Mouse (Mus musculus) heart, adult 11 months (tissue): ENCODE results near the gene Natd1.
A peak's percentile ranks its signal among the peaks of the same experiment; 100 is the strongest.

Source experiments
- DNase-seq: peaks from one replicate; pipeline ENCODE4 v3.0.0; 2022

Gene Natd1

GRCm38 (mm10) chr11:60914491-60914890 is at the start of gene Natd1:
Natd1 (minus strand) TSS chr11:60914750.
- DNase-seq: peak; percentile 74

DNA sequence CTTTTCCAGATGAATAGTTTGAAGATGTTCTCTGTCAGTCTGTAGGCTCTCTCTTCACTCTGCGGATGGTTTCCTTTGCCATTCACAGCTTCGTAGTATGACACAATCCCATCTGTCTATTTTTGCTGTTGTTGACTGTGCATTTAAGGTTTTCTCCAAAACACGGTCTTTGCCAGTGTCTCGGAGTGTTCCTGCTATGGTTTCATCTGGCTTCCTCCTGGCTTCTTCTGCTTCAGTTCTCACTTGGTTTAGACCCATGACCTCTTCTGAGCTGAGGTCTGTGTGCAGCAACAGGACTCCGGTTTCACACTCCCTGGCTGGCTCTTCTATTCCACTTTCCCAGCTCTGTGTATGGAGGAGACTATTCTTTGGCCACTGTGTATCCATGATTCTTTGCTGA is 48.2 kb upstream of the Natd1 start:
- no peak for DNase-seq

- no peak for DNase-seq
Observed at GRCm38 (mm10) chr11:60961176-60961575, 46.6 kb upstream of the Natd1 start.

DNA sequence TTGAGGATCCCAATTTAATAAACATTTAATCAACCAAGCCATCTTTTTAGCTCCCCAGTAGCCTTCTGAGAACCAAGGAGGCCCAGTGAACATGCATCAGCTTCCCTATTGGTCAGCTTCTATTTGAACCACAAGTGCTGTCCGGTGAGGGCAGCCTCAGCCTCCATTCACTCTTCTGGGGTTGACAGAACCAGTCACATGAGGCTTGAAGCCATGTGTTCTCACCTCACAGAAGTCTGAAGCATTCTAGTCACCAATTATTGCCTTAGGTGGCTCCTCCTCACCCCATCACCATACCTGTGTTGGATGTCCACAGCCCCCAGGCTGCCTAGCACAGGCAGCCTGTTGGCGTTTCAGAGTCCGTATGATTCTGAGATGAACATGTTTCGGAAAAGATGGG is 44.4 kb upstream of the Natd1 start:
- DNase-seq: peak; percentile 72

DNA sequence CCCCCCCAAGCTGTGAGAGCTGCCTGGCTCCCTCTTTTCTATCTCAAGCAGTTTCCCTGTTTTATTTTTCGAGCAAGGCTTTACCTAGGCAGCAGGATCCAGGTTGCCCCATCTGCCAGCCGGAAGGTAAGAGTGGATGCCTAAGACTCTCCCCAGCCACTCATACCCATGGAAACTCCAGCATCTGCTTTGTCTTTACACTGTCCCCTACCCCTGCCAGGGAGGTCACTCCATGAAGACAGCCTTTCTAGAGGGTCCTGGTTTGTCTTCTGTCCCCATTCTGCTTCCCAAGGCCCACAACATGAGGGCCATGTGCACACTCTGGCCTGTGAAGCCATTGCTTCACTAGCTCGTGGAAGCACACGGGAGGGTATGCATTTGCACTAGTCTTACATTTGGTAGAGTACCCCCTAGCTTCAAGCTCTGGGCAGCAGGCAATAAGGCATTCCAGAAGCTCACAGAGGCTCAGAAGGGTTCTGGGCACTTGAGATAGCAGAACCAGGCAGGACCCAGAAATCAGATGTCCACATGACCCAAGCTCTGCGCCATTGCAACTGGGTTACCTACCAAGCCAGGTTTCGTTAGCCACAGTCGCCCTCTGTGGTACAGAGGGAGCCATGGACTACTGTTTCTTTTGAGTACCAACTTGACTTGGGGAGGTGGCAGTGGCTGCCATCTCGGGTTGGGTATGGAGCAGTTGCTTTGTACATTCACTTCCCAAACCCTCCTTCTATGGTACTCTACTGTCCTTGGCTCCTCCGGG is 41.3 kb upstream of the Natd1 start:
- peak; percentile 87 for DNase-seq

GRCm38 (mm10) chr11:60954255-60955104 is 39.9 kb upstream of the Natd1 start:
- DNase-seq: peak; percentile 93

- peak; percentile 98 for DNase-seq
Observed at GRCm38 (mm10) chr11:60953803-60954202, 39.3 kb upstream of the Natd1 start.

DNA sequence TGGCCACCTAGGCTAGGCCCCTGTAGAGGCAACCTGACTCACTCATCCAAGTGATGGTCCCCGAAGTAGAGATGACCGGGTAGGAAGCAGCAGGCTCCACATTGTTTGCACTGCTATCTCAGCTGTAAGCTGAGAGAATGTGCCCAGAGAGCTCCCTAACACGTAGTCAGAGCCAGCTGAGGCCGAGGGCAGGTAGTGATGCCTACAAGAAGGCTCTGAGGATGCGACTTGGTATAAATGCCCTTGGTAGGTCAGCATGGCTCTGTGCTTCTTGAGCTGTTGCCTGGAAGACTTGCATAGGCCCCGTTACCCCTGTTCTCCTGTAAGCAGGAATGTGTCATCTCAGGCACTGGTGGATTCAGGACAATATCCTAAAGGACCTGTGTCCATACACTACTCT is 38.4 kb upstream of the Natd1 start:
- DNase-seq: peak; percentile 86

GRCm38 (mm10) chr11:60952362-60952761 is 37.8 kb upstream of the Natd1 start:
- peak; percentile 81 for DNase-seq

- DNase-seq: peak; percentile 85
Observed at GRCm38 (mm10) chr11:60951896-60952295, 37.3 kb upstream of the Natd1 start.

DNA sequence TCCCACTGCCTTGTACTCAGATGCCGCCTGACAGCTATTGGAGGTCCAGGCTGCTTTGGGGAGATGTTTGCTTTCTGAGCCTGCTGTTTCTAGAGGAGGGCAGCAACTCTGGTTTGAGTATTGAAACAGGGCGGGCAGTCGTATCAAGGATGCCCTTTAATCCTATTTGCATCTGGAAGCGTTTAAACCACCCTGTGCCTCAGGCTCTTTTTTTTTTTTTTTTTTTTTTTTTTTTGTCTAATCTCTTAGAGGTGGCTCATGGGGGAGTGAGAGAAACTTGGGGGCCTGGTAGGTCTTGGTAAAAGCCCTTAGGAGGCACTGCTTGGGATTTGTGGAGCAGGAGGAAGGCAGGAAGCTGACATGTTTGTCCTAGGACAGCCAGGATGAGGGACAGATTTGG is 30.5 kb upstream of the Natd1 start:
- DNase-seq: no peak

GRCm38 (mm10) chr11:60942263-60943015 is 27.9 kb upstream of the Natd1 start:
- no peak for DNase-seq

DNA sequence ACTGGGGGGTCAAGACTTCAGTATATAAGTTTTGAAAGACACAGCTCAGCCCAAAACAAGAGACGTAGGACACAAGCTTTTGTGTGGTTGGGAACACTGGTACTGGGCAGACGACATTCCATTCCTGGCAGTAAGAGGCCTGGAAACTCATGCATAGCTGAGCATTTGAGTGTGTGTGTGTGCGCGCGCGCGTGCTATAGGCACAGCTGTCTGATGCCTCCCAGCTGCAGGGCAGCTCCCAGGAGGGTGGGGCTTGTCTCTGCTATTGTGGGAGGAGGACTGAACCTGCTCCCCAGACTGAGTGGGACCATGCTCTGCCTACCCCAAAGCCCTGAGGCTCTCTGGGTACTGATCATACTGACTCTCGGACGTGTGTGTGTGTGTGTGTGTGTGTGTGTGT is 26.8 kb upstream of the Natd1 start:
- DNase-seq: no peak

- DNase-seq: no peak
Observed at GRCm38 (mm10) chr11:60940501-60940900, 26.0 kb upstream of the Natd1 start.

GRCm38 (mm10) chr11:60939487-60939886 is 24.9 kb upstream of the Natd1 start:
- peak; percentile 98 for DNase-seq

GRCm38 (mm10) chr11:60937611-60938010 is 23.1 kb upstream of the Natd1 start:
- no peak for DNase-seq

DNA sequence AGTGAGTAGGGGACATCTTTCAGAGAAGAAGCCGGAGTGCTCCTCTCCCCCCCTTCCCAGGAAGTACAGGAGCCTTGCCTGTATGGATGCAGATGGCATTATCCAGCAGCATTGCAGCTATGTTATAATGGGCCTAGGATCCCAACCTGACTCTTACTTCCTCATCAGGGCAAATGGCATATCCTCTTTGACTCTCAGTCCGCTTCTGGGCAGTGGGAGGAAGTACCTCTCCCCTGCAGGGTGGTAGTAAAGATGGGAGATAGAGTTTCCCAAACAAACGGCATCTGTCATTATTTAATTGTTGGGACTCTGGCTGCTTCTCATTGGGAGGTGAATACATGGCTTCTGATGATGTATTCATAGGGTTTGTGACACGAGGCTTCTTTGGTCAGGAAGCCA is 21.4 kb upstream of the Natd1 start:
- DNase-seq: no peak

DNA sequence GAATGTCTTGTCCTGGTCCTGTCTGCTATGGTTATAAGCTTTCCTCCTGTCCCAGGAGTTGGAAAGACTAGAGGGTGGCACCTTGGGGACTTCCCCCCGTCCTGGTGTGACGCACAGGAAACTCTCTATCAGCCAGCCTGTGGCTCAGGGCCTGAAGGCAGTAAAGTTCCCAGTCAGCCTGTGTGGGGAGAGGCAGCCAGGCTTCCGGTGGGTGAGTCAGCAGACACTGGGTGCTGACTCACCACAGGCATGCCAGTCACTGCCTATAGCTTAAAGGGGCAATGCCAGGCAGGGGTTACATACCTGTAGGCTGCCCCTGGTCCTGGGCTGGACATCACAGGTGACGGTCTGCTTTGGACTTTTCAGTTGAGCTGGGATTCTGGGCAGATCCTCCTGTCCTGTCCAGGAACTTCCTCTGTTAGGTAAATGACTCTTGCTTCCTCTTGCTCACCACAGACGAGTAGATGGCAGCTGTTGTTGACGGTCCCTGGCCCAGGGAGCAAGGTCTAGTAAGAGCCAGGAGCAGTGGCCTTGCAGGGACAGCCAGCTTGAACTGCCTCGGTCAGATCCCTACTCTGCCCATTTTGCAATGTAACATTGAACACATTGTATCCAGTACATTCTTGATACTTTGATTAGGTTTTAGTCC is 20.9 kb upstream of the Natd1 start:
- DNase-seq: peak; percentile 99

DNA sequence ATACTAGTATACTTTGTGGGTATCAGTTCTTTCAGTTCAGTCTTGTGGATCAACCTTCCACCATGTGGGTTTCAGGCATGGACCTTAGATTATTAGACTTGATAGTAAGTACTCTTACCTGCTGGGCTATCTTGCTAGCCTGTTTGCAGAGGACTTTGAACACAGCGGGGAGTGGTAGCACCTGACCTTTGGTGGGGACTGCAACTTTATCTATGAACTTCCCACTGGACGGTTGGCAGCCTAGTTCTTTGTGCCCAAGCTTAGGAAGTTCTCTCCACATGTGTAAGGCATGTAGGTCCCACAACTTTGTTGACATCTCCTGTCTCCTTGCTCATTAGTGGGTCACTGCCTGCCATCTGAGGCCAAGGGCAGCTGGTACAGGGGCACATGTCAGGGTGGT is 20.2 kb upstream of the Natd1 start:
- DNase-seq: no peak

GRCm38 (mm10) chr11:60933178-60933930 is 18.8 kb upstream of the Natd1 start:
- DNase-seq: peak; percentile 99

DNA sequence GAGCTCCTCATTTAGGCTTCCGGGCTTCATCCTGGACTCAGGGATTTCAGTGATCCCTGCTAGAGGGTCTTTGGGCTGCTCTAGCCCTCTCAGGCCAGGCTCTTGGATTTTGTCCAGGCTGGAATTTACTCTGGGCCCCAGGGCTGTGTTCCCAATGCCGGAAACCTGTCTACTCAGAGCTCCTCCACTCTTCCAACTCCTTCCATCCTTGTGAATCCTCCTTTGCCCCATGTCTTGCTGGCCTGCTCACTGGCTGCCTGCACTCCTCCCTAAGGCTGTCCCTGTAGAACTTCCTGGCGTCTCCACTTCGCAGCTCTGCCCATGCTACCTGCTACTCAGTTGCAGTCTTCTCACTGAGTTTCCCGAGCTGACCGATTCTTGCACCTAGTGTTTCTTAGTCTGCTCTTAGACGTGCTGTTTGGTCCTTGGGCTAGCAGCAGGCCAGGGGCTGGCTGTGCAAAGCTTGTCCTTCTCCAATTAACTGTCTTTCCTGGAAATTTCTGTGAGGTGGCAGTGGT is 18.0 kb upstream of the Natd1 start:
- peak; percentile 92 for DNase-seq
